Mouse (Mus musculus) lung, embryonic 16.5 days (tissue): ENCODE results near the gene Adora3. TPM values are rescaled to one million over a fixed set of nuclear protein-coding genes. Genes with fewer than 3 reads are reported as not detected.
A peak's percentile ranks its signal among the peaks of the same experiment; 100 is the strongest.

Experiments used
- ATAC-seq: fragments of 200-750 bp; cut with Nextera tagmentation; 2 replicates; pipeline ENCODE4 v1.8.0; 2017; ENCODE audit warnings: low read depth, mild to moderate bottlenecking, moderate library complexity
- H3K27ac ChIP-seq: fragments of 300-500 bp; sonication (generic); 2 replicates; pipeline ENCODE4 v1.5.1; 2014; ENCODE audit warnings: mild to moderate bottlenecking, control low read depth, low read length
- H3K27me3 ChIP-seq: fragments of 300-500 bp; sonication (generic); 2 replicates; pipeline ENCODE4 v1.6.1; 2014; ENCODE audit warnings: low read depth, low read length, mixed read lengths; ENCODE audit not compliant: control insufficient read depth, insufficient read depth
- H3K36me3 ChIP-seq: fragments of 300-500 bp; sonication (generic); 2 replicates; pipeline ENCODE4 v1.6.1; 2014; ENCODE audit warnings: low read length; ENCODE audit not compliant: control insufficient read depth, insufficient read depth
- H3K4me1 ChIP-seq: fragments of 300-500 bp; sonication (generic); replicated peaks from 2 replicates; pipeline ENCODE4 v1.6.1; 2014; ENCODE audit warnings: low read length, mixed read lengths; ENCODE audit not compliant: control insufficient read depth, insufficient read depth
- H3K4me2 ChIP-seq: fragments of 300-500 bp; sonication (generic); 2 replicates; pipeline ENCODE4 v1.6.1; 2014; ENCODE audit warnings: low read depth, low read length, control low read depth
- H3K4me3 ChIP-seq: fragments of 300-500 bp; sonication (generic); 2 replicates; pipeline ENCODE4 v1.5.1; 2014; ENCODE audit warnings: mild to moderate bottlenecking, low read length, control low read depth
- H3K9ac ChIP-seq: fragments of 300-500 bp; sonication (generic); 2 replicates; pipeline ENCODE4 v1.6.1; 2014; ENCODE audit warnings: low read length, control low read depth
- H3K9me3 ChIP-seq: fragments of 300-500 bp; sonication (generic); 2 replicates; pipeline ENCODE4 v1.6.1; 2016; ENCODE audit warnings: low read length; ENCODE audit not compliant: control insufficient read depth
- WGBS: fragments of 180-500 bp; shearing (Covaris S2); extraction: QIAGEN DNeasy Blood & Tissue Kit; methylation state at CpG from one replicate; pipeline ENCODE4 v1.1.7; 2014; 5-methylcytosine and 5-hydroxymethylcytosine counted together
- polyA plus RNA-seq: library from polyadenylated mRNA; unstranded; fragments of >200 nt; fragmentation: Nextera tagmentation; extraction: Ambion mirVana; gene quantifications from 2 replicates; pipeline ENCODE4 v1.2.1, GENCODE M21; 2015

The Adora3 gene
- polyA plus RNA-seq, 1 experiment from 2014 or later: 0.45 TPM

DNA sequence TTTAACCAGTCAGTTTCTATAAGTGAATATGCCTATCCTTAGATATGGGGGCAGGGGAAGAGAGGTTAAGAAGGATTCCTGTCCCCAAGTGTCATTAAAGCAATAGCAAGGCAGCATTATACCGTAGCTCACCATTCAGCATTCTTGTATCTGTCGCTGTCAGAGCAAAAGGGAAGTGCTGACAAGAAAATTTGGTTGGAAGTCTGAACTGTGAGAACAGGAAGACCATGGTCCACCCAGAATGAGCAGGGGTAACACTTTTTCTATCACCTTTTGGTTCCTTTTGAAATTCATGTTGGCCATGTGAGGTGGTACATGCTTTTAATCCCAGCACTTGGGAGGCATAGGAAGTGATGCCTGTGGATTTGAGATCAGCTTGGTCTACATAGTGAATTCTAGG is 60.4 kb downstream of the Adora3 start:
- H3K4me1 ChIP-seq: peaks cover 6% of the 10 kb centered on the region
- ATAC-seq: no peak
- 83% methylated on average over 2 of the region's 2 CpGs for WGBS
- no peaks in the 10 kb centered on the region; the same call in 1 of the 2 replicates for H3K36me3 ChIP-seq
- no peak overlapping the region for H3K4me3 ChIP-seq
- H3K9ac ChIP-seq: no peak overlapping the region
- H3K9me3 ChIP-seq: no peaks in the 10 kb centered on the region
- H3K27ac ChIP-seq: no peak overlapping the region
- no peak overlapping the region for H3K4me2 ChIP-seq
- no peaks in the 10 kb centered on the region for H3K27me3 ChIP-seq

DNA sequence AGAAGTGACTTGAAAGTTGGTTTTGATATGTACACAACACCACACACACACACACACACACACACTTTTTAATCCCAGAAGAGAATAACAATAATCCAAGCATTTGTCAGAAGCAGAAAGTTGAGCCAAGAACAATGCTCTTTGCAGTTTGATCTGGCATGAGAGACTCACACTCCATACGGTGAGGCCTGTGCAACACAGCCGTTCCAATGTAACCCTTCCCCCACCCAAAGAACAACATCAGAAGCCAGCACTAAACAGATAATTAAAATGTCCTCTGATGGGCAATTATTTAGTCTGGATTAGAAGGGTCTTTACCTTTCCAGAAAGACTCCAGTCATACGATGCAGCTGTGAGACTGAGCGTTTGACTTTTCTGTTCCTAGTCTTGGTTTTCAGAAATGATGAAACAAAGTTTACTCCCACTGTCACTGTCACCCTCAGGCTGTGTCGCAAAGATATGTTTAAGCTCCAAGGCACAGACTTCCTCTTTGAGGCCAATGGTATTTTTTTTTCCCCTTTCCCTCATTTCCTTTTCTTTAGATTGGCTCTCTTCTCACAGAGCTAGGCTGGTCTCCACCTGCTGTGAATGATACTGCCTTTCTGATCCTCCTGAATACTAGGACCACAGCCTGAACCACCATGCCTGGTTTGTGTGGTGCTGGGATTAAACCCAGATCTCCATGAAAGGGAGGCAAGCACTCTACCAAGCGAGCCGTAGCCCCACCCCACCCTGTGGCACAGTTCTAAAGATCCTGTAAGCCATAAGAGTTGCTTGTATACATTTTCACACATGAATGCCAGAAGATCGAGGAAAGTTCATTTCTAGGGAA is 61.8 kb downstream of the Adora3 start, which contains the start of gene I830077J02Rik:
TSS of gene I830077J02Rik (minus strand) at position 425 of the 832 bp plus-strand sequence.
- H3K4me3 ChIP-seq: no peak within 1 kb of the TSS
- H3K4me1 ChIP-seq: peaks cover 6% of the 10 kb centered on the region
- no peak within 1 kb of the TSS for H3K4me2 ChIP-seq
- H3K9me3 ChIP-seq: no peaks in the 10 kb centered on the region
- H3K27me3 ChIP-seq: no peaks in the 10 kb centered on the region
- no peak within 1 kb of the TSS for H3K9ac ChIP-seq
- H3K36me3 ChIP-seq: no peaks in the 10 kb centered on the region; the same call in 1 of the 2 replicates
- no peak within 1 kb of the TSS for H3K27ac ChIP-seq
- no peak for ATAC-seq
- 62% methylated on average over 8 of the region's 8 CpGs for WGBS

DNA sequence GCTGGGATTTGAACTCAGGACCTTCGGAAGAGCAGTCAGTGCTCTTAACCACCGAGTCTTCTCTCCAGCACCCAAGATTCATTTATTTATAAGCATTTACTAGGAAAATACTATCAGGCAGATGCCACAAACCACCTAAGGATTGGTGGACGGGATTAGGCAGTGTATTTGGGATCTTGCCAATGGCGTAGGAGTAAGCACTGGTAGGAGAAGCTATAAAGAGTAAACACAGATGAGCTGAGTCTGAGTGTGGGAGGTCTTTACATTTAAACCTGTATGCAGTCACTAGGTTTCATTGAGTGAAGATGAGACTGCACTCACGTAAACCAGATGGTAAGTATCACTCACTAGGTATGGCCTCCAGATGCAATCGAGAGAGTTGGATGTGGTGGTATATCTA is 63.3 kb downstream of the Adora3 start:
- peaks cover 6% of the 10 kb centered on the region for H3K4me1 ChIP-seq
- WGBS: 88% methylated on average over 6 of the region's 6 CpGs
- no peaks in the 10 kb centered on the region for H3K27me3 ChIP-seq
- no peaks in the 10 kb centered on the region for H3K9me3 ChIP-seq
- no peak overlapping the region for H3K4me3 ChIP-seq
- H3K9ac ChIP-seq: no peak overlapping the region
- ATAC-seq: no peak
- no peak overlapping the region for H3K4me2 ChIP-seq
- no peaks in the 10 kb centered on the region; the same call in 1 of the 2 replicates for H3K36me3 ChIP-seq
- no peak overlapping the region for H3K27ac ChIP-seq

DNA sequence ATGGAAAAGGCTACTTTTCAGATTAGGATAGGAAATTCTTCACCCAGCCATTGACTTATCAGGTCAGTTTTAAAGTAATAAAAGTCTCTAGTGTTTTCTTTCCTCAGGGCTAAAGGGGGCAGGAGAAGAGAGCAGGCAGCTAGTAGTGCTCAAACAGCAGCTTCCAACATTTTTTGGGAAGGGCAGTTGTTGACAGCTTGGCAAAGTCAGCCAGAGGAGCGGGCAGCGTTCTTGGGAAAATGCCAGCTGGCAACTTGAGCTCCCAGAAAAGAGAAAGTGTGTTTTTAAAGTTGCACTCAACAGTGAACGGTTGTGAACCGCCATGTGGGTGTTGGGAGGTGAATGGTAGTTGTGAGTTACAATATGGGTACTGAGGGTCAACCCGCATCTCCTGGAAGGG is 64.4 kb downstream of the Adora3 start:
- Histone ChIP-seq H3K27ac (peak overlapping the region; percentile 21), H3K27me3 (no peaks in the 10 kb centered on the region), H3K9ac (no peak overlapping the region), H3K4me3 (no peak overlapping the region), H3K4me2 (no peak overlapping the region), H3K9me3 (no peaks in the 10 kb centered on the region), H3K36me3 (no peaks in the 10 kb centered on the region; the same call in 1 of the 2 replicates), H3K4me1 (peaks cover 6% of the 10 kb centered on the region)
- WGBS: 41% methylated on average over 5 of the region's 5 CpGs
- ATAC-seq: peak; percentile 60; the same call in 1 of the 2 replicates

DNA sequence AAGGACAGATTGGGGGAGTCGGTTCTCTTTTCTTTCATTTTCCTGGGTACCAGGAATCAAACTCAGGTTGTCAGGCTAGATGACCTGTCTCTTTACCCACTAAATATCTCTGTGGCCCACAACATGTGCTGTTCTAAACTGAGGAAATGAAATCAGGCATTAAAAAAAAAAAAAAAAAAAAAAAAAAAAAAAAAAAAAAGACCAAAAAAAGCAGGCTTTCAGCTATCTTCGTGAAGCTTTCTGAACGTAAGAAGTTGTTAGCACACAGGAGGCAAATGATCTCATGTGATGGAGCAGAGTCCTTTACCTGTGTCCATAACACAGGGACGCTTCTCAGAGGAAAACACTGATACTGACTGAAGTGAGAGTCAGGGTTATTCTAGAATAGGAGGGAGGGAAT is 65.5 kb downstream of the Adora3 start:
- Histone ChIP-seq H3K36me3 (peaks cover 5% of the 10 kb centered on the region), H3K4me3 (no peak overlapping the region), H3K27me3 (no peaks in the 10 kb centered on the region), H3K9ac (no peak overlapping the region), H3K9me3 (no peaks in the 10 kb centered on the region), H3K4me2 (no peak overlapping the region), H3K4me1 (peaks cover 6% of the 10 kb centered on the region), H3K27ac (no peak overlapping the region)
- WGBS: 78% methylated on average over 4 of the region's 4 CpGs
- ATAC-seq: no peak

DNA sequence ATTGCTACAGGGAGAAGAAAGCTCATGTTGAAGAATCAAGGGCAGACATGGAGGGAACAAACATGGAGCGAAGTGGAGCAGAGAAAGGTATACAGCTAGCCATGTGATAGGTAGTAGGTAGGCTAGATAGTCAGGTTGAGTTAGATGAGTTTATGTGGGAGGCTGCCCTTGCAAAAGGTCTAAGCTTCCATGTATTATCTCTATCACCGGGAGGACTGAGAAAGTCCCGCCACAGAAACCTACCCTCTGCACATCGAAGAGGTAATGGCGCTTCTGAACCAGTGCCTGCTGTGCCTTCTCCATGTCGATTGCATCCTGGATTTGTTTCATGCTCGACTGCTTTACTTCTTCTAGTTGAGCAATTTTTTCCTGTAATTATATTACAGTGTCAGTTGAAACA is 80.7 kb downstream of the Adora3 start:
- no peak overlapping the region for H3K9ac ChIP-seq
- ATAC-seq: no peak
- H3K4me2 ChIP-seq: no peak overlapping the region
- no peak overlapping the region for H3K27ac ChIP-seq
- H3K36me3 ChIP-seq: peaks cover 46% of the 10 kb centered on the region
- H3K4me3 ChIP-seq: no peak overlapping the region
- no peaks in the 10 kb centered on the region for H3K27me3 ChIP-seq
- no peaks in the 10 kb centered on the region for H3K4me1 ChIP-seq
- WGBS: 93% methylated on average over 7 of the region's 7 CpGs
- no peaks in the 10 kb centered on the region for H3K9me3 ChIP-seq

DNA sequence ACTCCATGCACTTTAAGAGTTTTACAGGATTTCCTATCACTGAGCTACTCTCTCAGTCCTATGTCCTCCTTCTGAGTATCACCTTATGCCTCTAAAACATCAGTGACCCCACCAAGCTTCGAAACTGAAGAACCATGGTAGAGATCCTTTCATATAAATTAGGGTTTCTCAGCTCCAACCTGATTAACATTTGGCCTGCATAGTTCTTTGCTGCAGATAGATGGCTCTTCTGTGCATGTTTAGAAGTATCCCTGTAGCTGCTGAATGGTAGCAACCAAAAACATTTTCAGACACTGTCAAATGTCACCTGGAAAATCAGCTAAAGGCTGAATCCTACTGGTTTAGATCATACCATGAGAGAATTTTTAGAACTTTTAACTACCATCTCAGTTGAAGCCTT is 86.6 kb downstream of the Adora3 start:
- Histone ChIP-seq H3K36me3 (peaks cover 13% of the 10 kb centered on the region), H3K27me3 (no peaks in the 10 kb centered on the region), H3K4me1 (peaks cover 18% of the 10 kb centered on the region), H3K9ac (no peak overlapping the region), H3K4me3 (no peak overlapping the region), H3K9me3 (no peaks in the 10 kb centered on the region), H3K4me2 (no peak overlapping the region), H3K27ac (no peak overlapping the region)
- ATAC-seq: no peak
- WGBS: 95% methylated on average over 1 of the region's 1 CpGs

DNA sequence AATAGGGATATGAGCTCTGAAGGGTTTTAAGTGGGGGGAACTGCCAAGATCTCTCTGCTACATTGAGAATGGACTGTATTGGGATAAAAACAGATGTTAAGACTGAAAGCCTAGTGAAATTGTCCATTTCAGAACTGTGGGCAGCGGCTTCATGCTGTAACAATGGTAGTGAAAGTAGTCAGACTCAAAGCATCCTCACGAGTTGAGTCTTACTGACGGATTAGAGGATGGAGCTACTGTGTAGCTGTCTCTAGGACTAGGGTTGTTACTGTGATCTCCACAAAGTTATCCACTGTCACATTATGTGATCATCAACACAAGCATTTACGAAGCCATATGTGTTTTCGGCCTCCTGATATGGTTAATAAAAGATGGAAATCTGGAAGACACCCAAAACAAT is 87.5 kb downstream of the Adora3 start:
- 32% methylated on average over 5 of the region's 5 CpGs for WGBS
- Histone ChIP-seq H3K27ac (no peak overlapping the region), H3K4me2 (peak overlapping the region; percentile 79), H3K4me1 (peaks cover 18% of the 10 kb centered on the region), H3K36me3 (peaks cover 10% of the 10 kb centered on the region; the same call in 1 of the 2 replicates), H3K4me3 (peak overlapping the region; percentile 80), H3K9ac (peak overlapping the region; percentile 97), H3K9me3 (no peaks in the 10 kb centered on the region), H3K27me3 (no peaks in the 10 kb centered on the region)
- ATAC-seq: no peak
